Mouse (Mus musculus) cerebellum, postnatal 4 days (tissue): ENCODE measurements at regions not wholly inside any gene's neighbourhood (a gene's known extent, or its start where the extent isn't known, plus 50 kb on each side); places are given as distances from the start of the nearest gene placed in this dataset.

Experiments used
- DNase-seq, 2 experiments: peaks; one replicate each; pipeline ENCODE4 v3.0.0; 2022; ENCODE audit warnings: low spot score in 2 of 2, mixed read lengths in 1 of 2

- DNase-seq, result no peak
These were observed 141.6 kb upstream of the Marcks start for GRCm38 (mm10) chr10:37280150-37280820.

- DNase-seq, result no peak
These were observed 140.6 kb upstream of the Marcks start for GRCm38 (mm10) chr10:37279316-37279715.

- no peak for DNase-seq
These were observed 137.1 kb upstream of the Marcks start for GRCm38 (mm10) chr10:37275857-37276256.

GRCm38 (mm10) chr10:37275271-37275670, 136.6 kb upstream of the Marcks start:
- DNase-seq, result no peak

- no peak for DNase-seq
These were observed 133.2 kb upstream of the Marcks start for GRCm38 (mm10) chr10:37271967-37272366.

- DNase-seq, result no peak
These were observed 131.7 kb upstream of the Marcks start for GRCm38 (mm10) chr10:37270236-37271000.

GRCm38 (mm10) chr10:37266909-37267308, 128.2 kb upstream of the Marcks start:
- no peak for DNase-seq

- no peak for DNase-seq
These were observed 122.2 kb upstream of the Marcks start for GRCm38 (mm10) chr10:37260791-37261488.

GRCm38 (mm10) chr10:37259186-37259585, 120.5 kb upstream of the Marcks start:
- no peak for DNase-seq

- DNase-seq, result no peak
These were observed 118.8 kb upstream of the Marcks start for GRCm38 (mm10) chr10:37257544-37257943.

- DNase-seq, result no peak
These were observed 112.3 kb upstream of the Marcks start for GRCm38 (mm10) chr10:37250934-37251521.

GRCm38 (mm10) chr10:37250157-37250556, 111.4 kb upstream of the Marcks start:
- DNase-seq, result no peak

- DNase-seq, result no peak
These were observed 110.8 kb upstream of the Marcks start for GRCm38 (mm10) chr10:37249511-37249910.

- no peak for DNase-seq
These were observed 108.4 kb upstream of the Marcks start for GRCm38 (mm10) chr10:37247121-37247520.

- no peak for DNase-seq
These were observed 104.4 kb upstream of the Marcks start for GRCm38 (mm10) chr10:37243136-37243535.

- no peak for DNase-seq
These were observed 103.1 kb upstream of the Marcks start for GRCm38 (mm10) chr10:37241821-37242263.

GRCm38 (mm10) chr10:37240634-37241033, 101.9 kb upstream of the Marcks start:
- no peak for DNase-seq

GRCm38 (mm10) chr10:37240201-37240600, 101.5 kb upstream of the Marcks start:
- no peak for DNase-seq

GRCm38 (mm10) chr10:37236001-37236822, 97.5 kb upstream of the Marcks start:
- no peak for DNase-seq

- DNase-seq, result peak in 1 of 2 experiments; percentile 14
These were observed 93.3 kb upstream of the Marcks start for GRCm38 (mm10) chr10:37231936-37232556.

- DNase-seq, result no peak
These were observed 92.4 kb upstream of the Marcks start for GRCm38 (mm10) chr10:37231159-37231558.
